Mouse (Mus musculus) regulatory T cell (primary cell): Measurements from ENCODE around the gene Rsu1.
"Not testable (repeated sequence)": the region's sequence is repeated elsewhere in the genome, so short reads cannot be mapped to it uniquely, and the experiment has no call there.

Experiments used
- in situ Hi-C: fragments of 300-600 bp; cut with MboI, MseI; formaldehyde crosslinking; loops from one replicate; pipeline ENCODE4 v1.15.1; 2025; ENCODE audit warnings: high pct_unique_total_duplicates

The Rsu1 gene

DNA sequence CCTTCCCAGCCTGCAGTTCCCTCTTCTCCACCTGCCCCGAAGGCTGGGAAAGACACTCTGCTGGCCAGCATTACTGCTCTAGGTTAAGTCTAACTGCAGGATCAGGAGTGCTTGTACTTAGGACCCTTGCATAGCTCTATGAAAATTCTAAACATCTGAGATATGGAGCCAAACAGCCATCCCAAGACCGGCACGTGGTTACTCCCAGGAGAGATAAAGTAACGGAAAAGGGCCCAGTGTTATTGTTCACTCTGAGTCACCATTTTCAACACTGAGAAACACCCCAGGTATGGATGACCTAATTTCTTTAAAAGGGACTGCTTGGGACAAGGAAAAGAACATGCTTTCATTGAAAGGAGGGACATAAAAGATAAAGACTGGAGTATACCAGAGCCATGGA is 45.2 kb downstream of the Rsu1 start:
- in situ Hi-C loops: loop anchor here (10.0 kb wide), 1 partner anchor 791 kb away; no protein-coding TSS in a partner anchor

DNA sequence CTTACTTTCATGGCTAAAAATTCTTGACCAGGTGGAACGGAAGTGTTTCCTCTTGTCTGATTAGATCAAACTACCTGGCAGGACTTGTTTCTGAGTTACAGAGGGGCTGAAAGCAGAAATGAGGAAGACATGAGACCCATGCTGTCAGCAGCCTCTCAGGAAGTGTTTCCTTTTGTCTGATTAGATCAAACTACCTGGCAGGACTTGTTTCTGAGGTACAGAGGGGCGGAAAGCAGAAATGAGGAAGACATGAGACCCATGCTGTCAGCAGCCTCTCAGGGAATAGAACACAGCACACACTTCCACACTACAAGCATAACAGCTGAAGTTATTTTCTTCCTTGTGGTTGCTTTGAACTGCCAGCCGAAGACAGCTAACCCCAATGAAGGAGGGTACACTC is 46.7 kb downstream of the Rsu1 start:
- in situ Hi-C loops: loop anchor here (10.0 kb wide), 1 partner anchor 790 kb away; no protein-coding TSS in a partner anchor

- in situ Hi-C loops: loop anchor here (10.0 kb wide), 1 partner anchor 789 kb away; no protein-coding TSS in a partner anchor
These were observed 47.8 kb downstream of the Rsu1 start for GRCm38 (mm10) chr2:13223451-13223850.

- in situ Hi-C loops: loop anchor here (10.0 kb wide), 1 partner anchor 785 kb away; no protein-coding TSS in a partner anchor
These were observed 51.1 kb downstream of the Rsu1 start for GRCm38 (mm10) chr2:13220141-13220540.

GRCm38 (mm10) chr2:13218112-13218511 is 53.1 kb downstream of the Rsu1 start:
- in situ Hi-C loops: no loop called here

GRCm38 (mm10) chr2:13206825-13207224 is 64.4 kb downstream of the Rsu1 start:
- in situ Hi-C loops: no loop called here

- in situ Hi-C loops: no loop called here
These were observed 64.8 kb downstream of the Rsu1 start for GRCm38 (mm10) chr2:13206367-13206766.

DNA sequence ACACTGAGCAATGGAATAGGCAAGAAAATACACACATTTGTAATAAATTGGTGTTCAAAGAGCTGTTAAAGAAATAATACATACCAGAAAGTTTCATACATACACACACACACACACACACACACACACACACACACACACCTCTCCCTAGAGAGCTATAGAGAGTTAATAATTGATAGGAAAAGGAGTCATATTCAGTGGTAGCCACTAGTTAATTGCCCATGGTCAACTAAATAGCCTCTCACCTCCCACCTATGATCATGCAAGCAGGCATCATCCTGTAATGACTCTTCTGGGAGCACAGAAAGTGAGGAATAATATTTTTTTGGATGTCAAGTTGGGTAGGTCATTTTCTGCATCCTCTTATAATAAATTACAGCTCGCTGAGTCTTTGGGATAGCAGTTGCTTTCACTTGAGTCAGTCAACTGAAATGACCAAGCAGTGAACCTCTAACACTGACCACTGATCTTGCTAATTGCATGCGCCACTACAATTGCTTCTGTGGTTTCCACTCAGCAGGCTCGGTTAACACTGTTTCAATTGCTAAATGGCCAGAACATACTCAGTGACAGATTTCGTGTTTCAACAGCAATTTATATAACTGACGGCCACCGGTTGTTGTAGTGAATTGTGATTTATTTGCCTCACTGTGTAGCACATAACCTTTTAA is 68.3 kb downstream of the Rsu1 start:
- in situ Hi-C loops: no loop called here

DNA sequence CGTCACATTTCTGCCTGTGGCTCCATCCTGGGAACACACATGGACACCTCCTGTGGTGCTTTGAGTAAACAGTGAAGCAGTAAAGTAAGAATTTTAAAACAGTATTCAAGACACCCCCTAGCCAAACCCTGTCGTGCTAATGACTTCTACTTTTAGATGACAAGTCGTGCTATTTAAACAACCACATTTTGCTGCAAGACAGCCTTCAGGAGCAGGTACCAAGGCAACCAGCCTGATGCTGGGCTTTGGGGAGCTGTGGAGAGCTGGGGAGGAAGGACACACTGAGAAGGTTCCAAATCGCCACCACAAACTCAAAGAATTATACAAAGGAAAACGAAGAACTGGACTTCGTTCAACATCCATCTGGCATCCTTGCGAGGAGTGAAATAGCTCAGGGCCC is 71.5 kb downstream of the Rsu1 start:
- in situ Hi-C loops: no loop called here

DNA sequence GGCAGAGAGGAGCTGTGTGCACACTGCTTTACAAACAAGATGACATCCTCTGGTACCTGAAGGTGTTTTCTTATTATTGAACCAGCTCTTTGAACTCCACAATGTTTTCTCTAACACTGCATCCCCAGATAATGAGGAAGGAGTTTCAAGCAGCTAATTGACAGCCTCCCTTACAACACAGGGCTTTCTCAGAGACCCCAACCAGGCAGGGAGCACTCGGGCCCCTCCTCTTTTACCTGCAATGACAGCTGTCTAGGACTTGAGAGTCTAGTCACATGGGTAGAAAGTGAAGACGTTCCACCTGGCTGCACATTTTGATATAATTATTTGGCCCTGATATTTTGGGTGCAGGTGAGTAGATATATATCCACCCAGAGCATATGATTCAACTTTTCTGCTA is 72.2 kb downstream of the Rsu1 start:
- in situ Hi-C loops: no loop called here

GRCm38 (mm10) chr2:13195540-13195939 is 75.7 kb downstream of the Rsu1 start:
- in situ Hi-C loops: no loop called here

GRCm38 (mm10) chr2:13192157-13192556 is 79.1 kb downstream of the Rsu1 start:
- in situ Hi-C loops: no loop called here

GRCm38 (mm10) chr2:13190767-13191166 is 80.4 kb downstream of the Rsu1 start:
- in situ Hi-C loops: no loop called here

- in situ Hi-C loops: no loop called here
These were observed 82.3 kb downstream of the Rsu1 start for GRCm38 (mm10) chr2:13188831-13189495.

DNA sequence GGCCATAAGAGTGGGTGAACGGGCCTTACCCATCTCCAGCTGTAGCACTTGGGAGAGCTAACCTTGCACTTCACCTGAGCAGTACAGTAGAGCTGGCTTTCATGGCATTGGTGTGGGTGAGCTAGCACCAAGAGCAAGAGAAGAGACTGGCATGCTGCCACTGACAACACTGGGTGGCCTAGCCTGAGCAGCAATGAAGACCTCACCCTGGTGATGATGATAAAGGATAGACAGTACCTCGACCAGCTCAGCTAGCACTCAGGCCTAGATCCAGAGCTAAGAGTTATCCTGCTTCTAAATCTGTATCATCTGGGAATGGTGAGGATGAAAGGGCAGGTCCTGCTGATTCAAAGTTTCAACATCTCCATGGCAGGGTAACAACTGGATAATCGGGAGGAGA is 88.1 kb downstream of the Rsu1 start:
- in situ Hi-C loops: no loop called here

DNA sequence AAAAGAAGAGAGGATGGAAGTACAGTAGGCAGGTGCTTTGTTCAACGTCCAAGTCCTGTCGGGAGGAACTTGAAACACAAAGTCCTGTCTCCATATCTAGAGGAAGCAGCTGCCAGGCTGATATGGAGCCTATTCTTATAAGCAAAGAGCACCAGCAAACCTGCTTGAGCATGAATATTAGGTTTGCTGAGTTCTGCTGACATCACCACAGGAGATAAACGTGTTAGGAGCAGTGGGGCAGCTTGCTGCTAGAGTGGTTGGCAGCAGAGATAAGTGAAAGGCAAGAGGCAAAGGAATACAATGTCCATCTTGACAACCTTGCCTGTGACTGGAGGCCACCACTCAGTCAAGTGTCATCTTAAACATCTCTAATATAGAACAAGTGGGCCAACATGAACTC is 89.3 kb downstream of the Rsu1 start:
- in situ Hi-C loops: not testable (repeated sequence)

DNA sequence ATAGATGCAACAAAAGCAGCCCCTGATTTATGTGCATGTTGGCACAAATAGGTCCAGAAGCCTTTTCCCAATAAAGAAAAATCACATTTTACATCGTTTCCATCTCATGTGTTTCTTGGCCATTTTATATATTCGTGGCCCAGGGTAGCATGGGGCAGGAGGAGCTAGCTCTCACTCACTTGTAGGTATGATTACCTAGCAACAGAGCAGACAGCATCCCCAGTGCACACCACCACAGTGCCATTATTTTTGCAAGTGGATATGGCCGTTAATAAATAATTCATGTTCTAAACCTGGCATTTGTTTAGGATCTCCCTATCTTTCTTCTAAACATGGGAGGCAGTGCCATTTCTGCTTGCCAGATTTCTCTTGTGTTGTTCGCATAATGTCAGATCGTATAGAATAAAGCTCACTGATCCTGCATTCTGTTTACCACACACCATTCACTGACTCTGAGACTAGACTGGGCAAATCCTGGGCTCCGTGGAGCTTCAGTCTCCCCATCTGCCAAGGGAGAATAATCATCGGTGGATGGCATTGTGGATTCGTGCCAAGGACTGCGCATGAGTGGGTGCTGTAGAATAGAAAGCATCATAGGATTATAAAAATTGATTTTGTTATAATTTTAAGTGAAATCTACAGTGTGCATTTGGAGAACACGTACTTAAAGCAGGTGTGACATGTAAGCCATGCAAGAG is 93.4 kb downstream of the Rsu1 start:
- in situ Hi-C loops: no loop called here

DNA sequence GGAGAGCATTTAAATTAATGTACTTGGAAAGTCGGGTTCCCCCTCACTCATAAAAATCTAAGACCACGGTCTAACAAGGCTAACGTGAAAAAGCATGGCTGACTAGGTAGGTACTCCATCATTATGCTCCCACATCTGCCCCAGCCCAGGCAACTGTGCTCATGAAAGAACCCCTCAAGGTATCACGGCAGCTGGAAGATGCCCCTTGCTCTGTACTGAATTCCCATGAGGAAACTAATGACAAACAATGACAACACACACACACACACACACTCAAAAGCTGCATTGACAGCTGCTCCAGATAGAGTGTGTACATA is 95.0 kb downstream of the Rsu1 start:
- in situ Hi-C loops: no loop called here

GRCm38 (mm10) chr2:13175536-13176303 is 95.5 kb downstream of the Rsu1 start:
- in situ Hi-C loops: no loop called here

- in situ Hi-C loops: no loop called here
These were observed 96.8 kb downstream of the Rsu1 start for GRCm38 (mm10) chr2:13174461-13174860.

GRCm38 (mm10) chr2:13170651-13171050 is 100.6 kb downstream of the Rsu1 start:
- in situ Hi-C loops: no loop called here

DNA sequence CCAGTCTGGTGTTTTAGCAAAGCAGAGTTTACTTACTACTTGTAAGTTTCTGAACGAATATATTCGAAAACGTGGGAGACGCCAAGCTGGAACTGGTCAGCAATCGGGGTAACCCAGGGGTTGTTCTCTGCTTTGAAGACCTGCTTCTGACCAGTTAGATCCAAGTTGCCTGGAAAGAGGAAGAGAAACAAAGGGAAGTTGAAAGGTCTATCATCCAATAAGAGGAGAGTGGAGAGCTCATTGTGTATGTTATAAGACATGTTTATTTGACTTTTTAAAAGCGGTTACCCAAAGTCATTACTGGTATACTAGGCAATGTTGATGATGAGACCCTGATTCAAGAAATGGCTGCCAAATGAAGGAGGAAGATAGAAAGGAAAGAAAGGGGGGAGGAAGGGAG is 101.3 kb downstream of the Rsu1 start:
- in situ Hi-C loops: no loop called here
